Mouse (Mus musculus) C2C12 (cell line): ENCODE data around the gene Runx1.

Source experiments
- CTCF ChIP-seq: IDR thresholded peaks from one replicate; pipeline ENCODE4 v1.5.1; 2011; ENCODE audit not compliant: control insufficient read depth, insufficient read depth, insufficient read length
- FOSL1 ChIP-seq: IDR thresholded peaks from one replicate; pipeline ENCODE4 v1.8.0; 2011; ENCODE audit warnings: mild to moderate bottlenecking, low read length; ENCODE audit not compliant: poor library complexity, insufficient read depth, severe bottlenecking
- MYOG ChIP-seq: IDR thresholded peaks from one replicate; pipeline ENCODE4 v1.6.1; 2011; ENCODE audit not compliant: control insufficient read depth, insufficient read length; ENCODE audit errors: extremely low read depth

DNA sequence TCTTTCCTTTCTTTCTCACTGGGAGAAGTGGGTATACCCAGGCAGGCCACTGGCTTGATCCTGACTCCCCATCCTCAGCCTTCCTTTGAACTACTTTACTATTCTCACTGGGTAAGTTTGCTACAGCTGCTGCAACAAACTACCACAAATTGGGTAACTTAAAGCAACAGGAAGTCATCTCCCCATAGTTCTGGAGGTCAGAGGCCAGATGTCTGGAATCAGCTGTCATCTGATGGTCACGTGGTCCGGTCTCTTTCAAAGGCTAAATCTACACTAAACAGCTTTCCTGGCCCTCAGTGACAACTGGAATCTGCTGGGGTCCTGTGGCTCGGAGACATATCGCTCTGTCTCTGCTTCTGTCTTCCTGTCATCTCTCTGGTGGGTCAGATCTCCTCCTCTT, 252.8 kb downstream of the Runx1 start:
- TF ChIP-seq FOSL1 = no peak
- no peak for TF ChIP-seq CTCF
- TF ChIP-seq MYOG = no peak
